Mouse (Mus musculus) liver, postnatal 0 days (tissue): ENCODE data around the gene Cxcl17. TPM values are rescaled to one million over a fixed set of nuclear protein-coding genes. Genes with fewer than 3 reads are reported as not detected.

Experiments used
- ATAC-seq: fragments of 200-750 bp; cut with Nextera tagmentation; 2 replicates; pipeline ENCODE4 v1.8.0; 2017; ENCODE audit warnings: mild to moderate bottlenecking, moderate library complexity
- DNase-seq: peaks from one replicate; pipeline ENCODE4 v3.0.0-alpha.2; 2016
- H3K27ac ChIP-seq: fragments of 300-500 bp; sonication (generic); 2 replicates; pipeline ENCODE4 v1.5.1; 2014; ENCODE audit warnings: antibody characterized with exemption, moderate library complexity, mild to moderate bottlenecking, low read depth
- H3K27me3 ChIP-seq: fragments of 300-500 bp; sonication (generic); 2 replicates; pipeline ENCODE4 v1.6.1; 2014; ENCODE audit warnings: low read length, control low read depth, mixed read lengths; ENCODE audit not compliant: insufficient read depth
- H3K36me3 ChIP-seq: fragments of 300-500 bp; sonication (generic); replicated peaks from 2 replicates; pipeline ENCODE4 v1.6.1; 2014; ENCODE audit warnings: mild to moderate bottlenecking, control low read depth, low read length, moderate library complexity, mixed read lengths; ENCODE audit not compliant: insufficient read depth
- H3K4me1 ChIP-seq: fragments of 300-500 bp; sonication (generic); 2 replicates; pipeline ENCODE4 v1.6.1; 2014; ENCODE audit warnings: antibody characterized with exemption, mild to moderate bottlenecking, control low read depth; ENCODE audit not compliant: insufficient read depth
- H3K4me2 ChIP-seq: fragments of 300-500 bp; sonication (generic); 2 replicates; pipeline ENCODE4 v1.6.1; 2014; ENCODE audit warnings: low read depth, mild to moderate bottlenecking, low read length, moderate library complexity, mixed read lengths
- H3K4me3 ChIP-seq: fragments of 300-500 bp; sonication (generic); 2 replicates; pipeline ENCODE4 v1.5.1; 2014; ENCODE audit warnings: low read depth, low read length
- H3K9ac ChIP-seq: fragments of 300-500 bp; sonication (generic); replicated peaks from 2 replicates; pipeline ENCODE4 v1.6.1; 2014; ENCODE audit warnings: mild to moderate bottlenecking, moderate library complexity
- H3K9me3 ChIP-seq: fragments of 300-500 bp; sonication (generic); 2 replicates; pipeline ENCODE4 v1.6.1; 2016; ENCODE audit warnings: mild to moderate bottlenecking, control low read depth, low read length, mixed read lengths
- CTCF ChIP-seq: sonication (generic); IDR thresholded peaks from 2 replicates; pipeline ENCODE4 v1.5.1; 2016; ENCODE audit warnings: antibody characterized with exemption, low read depth
- EP300 ChIP-seq: IDR thresholded peaks from 2 replicates; pipeline ENCODE4 v1.6.1; 2016; ENCODE audit warnings: antibody characterized with exemption, low read depth, mild to moderate bottlenecking
- WGBS: fragments of 180-500 bp; shearing (Covaris S2); extraction: QIAGEN DNeasy Blood & Tissue Kit; methylation state at CpG from one replicate; pipeline ENCODE4 v1.1.7; 2014; ENCODE audit not compliant: insufficient replicate concordance; 5-methylcytosine and 5-hydroxymethylcytosine counted together
- polyA plus RNA-seq: library from polyadenylated mRNA; unstranded; fragments of >200 nt; fragmentation: Nextera tagmentation; extraction: Ambion mirVana; gene quantifications from 2 replicates; pipeline ENCODE4 v1.2.1, GENCODE M21; 2015

The Cxcl17 gene
- polyA plus RNA-seq, 1 experiment from 2014 or later = not detected

- Histone ChIP-seq H3K36me3 (no peaks in the 10 kb centered on the region), H3K4me2 (no peak within 1 kb of the TSS), H3K27me3 (no peaks in the 10 kb centered on the region), H3K27ac (no peak within 1 kb of the TSS), H3K4me1 (peaks cover 26% of the 10 kb centered on the region), H3K9me3 (no peaks in the 10 kb centered on the region), H3K9ac (no peak within 1 kb of the TSS), H3K4me3 (no peak within 1 kb of the TSS)
- DNase-seq = no peak
- WGBS = 90% methylated on average over 1 of the region's 1 CpGs
- ATAC-seq = no peak
- TF ChIP-seq CTCF (no peak), EP300 (no peak)
These were observed 14.1 kb downstream of the Cxcl17 start, which contains the start of gene Lipe for GRCm38 (mm10) chr7:25398610-25399009. Gene Lipe (minus strand): TSS chr7:25398710.

GRCm38 (mm10) chr7:25396621-25397020 lies 16.1 kb downstream of the Cxcl17 start:
- H3K27ac ChIP-seq = no peak overlapping the region
- ATAC-seq = no peak
- TF ChIP-seq CTCF = no peak
- no peak for TF ChIP-seq EP300

GRCm38 (mm10) chr7:25395558-25396521 lies 16.8 kb downstream of the Cxcl17 start:
- peak overlapping the region; percentile 72 for H3K9ac ChIP-seq
- no peaks in the 10 kb centered on the region for H3K36me3 ChIP-seq
- ATAC-seq (peak; percentile 97), DNase-seq (peak; percentile 95)
- peak overlapping the region; percentile 63 for H3K4me3 ChIP-seq
- peaks cover 34% of the 10 kb centered on the region for H3K4me1 ChIP-seq
- H3K27me3 ChIP-seq = no peaks in the 10 kb centered on the region
- H3K27ac ChIP-seq = peak overlapping the region; percentile 79
- no peaks in the 10 kb centered on the region for H3K9me3 ChIP-seq
- WGBS = 5% methylated on average over 52 of the region's 52 CpGs
- H3K4me2 ChIP-seq = peak overlapping the region; percentile 83
- no peak for TF ChIP-seq CTCF
- peak; percentile 46; the same call in 1 of the 2 replicates for TF ChIP-seq EP300

More at GRCm38 (mm10) chr7:25396621-25397020, 16.1 kb downstream of the Cxcl17 start:
- no peak overlapping the region for H3K4me2 ChIP-seq
- no peak overlapping the region for H3K4me3 ChIP-seq
- H3K9ac ChIP-seq = no peak overlapping the region
- no peak for DNase-seq
- no peaks in the 10 kb centered on the region for H3K27me3 ChIP-seq
- no peaks in the 10 kb centered on the region for H3K36me3 ChIP-seq
- peaks cover 27% of the 10 kb centered on the region for H3K4me1 ChIP-seq
- WGBS = 96% methylated on average over 14 of the region's 14 CpGs
- H3K9me3 ChIP-seq = no peaks in the 10 kb centered on the region

- TF ChIP-seq EP300 = no peak
- Histone ChIP-seq H3K4me3 (peak overlapping the region; percentile 63), H3K9me3 (no peaks in the 10 kb centered on the region), H3K36me3 (no peaks in the 10 kb centered on the region), H3K27ac (peak overlapping the region; percentile 79), H3K27me3 (no peaks in the 10 kb centered on the region), H3K4me2 (peak overlapping the region; percentile 83), H3K4me1 (peaks cover 41% of the 10 kb centered on the region), H3K9ac (peak overlapping the region; percentile 72)
- ATAC-seq (peak; percentile 12), DNase-seq (no peak)
- WGBS = 1% methylated on average over 22 of the region's 22 CpGs
These were observed 17.5 kb downstream of the Cxcl17 start for GRCm38 (mm10) chr7:25395186-25395557.

DNA sequence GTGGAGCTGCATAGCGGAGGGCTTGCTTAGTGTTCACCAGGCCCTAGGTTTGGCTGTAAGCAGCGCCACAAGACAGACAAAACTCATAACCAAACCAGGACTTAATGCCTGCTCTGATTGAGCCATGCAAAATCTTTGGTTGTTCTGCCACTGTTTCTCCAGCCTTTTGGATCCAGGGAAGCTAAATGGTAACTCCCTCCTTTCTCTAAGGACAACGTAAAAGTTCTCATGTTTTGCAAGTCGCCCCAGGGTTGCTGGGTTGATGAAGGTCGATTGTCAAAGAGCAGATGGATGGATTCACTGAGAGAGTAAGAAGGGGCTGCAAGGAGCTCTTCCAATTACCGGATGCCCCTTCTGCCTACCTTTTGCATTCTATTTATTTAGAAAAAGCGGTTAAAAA lies 17.9 kb downstream of the Cxcl17 start:
- TF ChIP-seq EP300 = no peak
- WGBS = 19% methylated on average over 7 of the region's 7 CpGs
- H3K27ac ChIP-seq = peak overlapping the region; percentile 79
- no peaks in the 10 kb centered on the region for H3K27me3 ChIP-seq
- no peaks in the 10 kb centered on the region for H3K9me3 ChIP-seq
- no peaks in the 10 kb centered on the region for H3K36me3 ChIP-seq
- H3K9ac ChIP-seq = peak overlapping the region; percentile 72
- peaks cover 45% of the 10 kb centered on the region for H3K4me1 ChIP-seq
- H3K4me2 ChIP-seq = peak overlapping the region; percentile 83
- peak overlapping the region; percentile 63 for H3K4me3 ChIP-seq
- ATAC-seq (no peak), DNase-seq (no peak)

DNA sequence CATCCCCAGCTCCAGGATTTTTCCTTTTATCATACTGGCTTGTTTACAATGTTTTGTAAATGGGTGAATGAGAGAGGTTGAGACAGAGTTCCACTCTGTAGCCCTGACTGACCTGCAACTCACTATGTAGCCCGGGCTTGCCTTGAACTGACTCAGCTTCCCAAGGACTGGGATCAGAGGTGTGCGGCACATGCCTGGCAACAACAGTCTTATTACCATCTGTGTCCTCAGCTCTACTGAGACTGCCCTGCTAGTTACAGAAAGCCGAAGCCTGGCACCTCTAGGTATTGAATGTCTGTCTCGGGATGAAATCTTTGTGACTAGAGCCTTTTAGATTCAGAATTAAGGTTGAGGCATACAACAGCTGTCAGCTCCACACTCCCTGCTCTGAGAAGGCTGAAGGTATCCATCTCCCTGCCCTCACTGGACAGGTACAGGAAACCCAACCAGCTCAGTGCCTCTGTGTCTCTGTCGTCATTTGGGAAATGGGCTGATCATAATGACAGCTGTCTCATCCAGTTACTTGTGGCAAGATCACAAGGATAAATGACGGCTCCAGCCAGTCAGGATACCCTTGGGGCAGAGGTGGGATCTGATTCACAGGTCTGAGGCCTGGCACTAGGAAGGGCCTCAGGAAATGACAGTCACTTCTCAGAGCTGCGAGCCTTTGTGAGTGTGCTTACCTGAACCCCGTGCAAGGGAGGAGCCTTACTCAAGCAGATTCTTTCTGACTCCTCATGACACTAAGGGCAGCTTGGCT lies 19.1 kb downstream of the Cxcl17 start:
- H3K9ac ChIP-seq = peak overlapping the region; percentile 11
- H3K27ac ChIP-seq = no peak overlapping the region
- TF ChIP-seq CTCF (no peak), EP300 (no peak)
- peaks cover 2% of the 10 kb centered on the region for H3K36me3 ChIP-seq
- DNase-seq = no peak
- H3K9me3 ChIP-seq = no peaks in the 10 kb centered on the region
- no peaks in the 10 kb centered on the region for H3K27me3 ChIP-seq
- WGBS = 79% methylated on average over 8 of the region's 8 CpGs
- no peak overlapping the region; the same call in 1 of the 2 replicates for H3K4me3 ChIP-seq
- H3K4me2 ChIP-seq = peak overlapping the region; percentile 83
- no peak for ATAC-seq
- peaks cover 50% of the 10 kb centered on the region for H3K4me1 ChIP-seq
